Mouse (Mus musculus): ENCODE data around the gene Fam131a.
A peak's percentile ranks its signal among the peaks of the same experiment; 100 is the strongest.

The Fam131a gene

DNA sequence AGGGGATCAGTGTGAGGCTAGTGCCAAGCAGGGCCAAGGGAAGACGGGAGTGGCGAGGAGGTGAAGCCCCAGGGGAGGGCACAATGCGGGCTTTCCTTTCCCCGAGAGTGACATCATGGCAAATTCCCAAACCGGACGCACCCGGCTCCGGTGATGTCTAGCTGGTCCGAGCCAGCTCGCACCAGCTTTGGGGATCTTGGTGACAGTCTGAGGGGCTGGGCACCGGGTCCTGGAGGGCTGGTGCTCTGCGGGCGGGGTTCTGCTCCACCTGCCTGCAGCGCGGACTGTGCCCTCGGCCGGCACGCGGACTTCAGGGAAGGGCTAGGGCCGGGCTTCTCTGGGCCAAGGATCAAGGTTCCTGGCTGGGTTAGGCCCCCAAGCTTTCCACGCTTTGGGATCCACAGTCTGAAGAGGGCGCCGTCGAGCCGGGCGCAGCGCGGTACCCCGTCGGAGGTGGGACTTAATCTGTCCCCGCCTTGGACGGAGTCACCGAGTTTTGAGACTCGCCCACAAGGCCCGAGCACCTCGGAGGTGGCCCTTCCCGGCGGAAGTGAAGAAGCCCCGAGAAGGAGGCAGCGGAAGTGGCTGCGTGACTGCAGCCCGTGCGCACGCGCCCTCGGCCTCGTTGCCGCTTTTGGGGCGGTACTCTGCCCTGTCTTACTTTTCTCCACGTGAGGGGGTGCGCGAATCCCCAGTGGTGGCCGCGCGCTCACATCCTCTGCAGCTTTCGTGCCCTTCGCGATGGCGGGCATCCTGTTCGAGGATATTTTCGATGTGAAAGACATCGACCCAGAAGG is 24.3 kb downstream of the Fam131a start, which contains the start of the genes Polr2h and Clcn2:
Polr2h (plus strand) TSS at position 485 of the 797 bp plus-strand sequence.
Clcn2 (minus strand) TSS at position 566 of the 797 bp plus-strand sequence.
- DNase-seq: peak; percentile 100

DNA sequence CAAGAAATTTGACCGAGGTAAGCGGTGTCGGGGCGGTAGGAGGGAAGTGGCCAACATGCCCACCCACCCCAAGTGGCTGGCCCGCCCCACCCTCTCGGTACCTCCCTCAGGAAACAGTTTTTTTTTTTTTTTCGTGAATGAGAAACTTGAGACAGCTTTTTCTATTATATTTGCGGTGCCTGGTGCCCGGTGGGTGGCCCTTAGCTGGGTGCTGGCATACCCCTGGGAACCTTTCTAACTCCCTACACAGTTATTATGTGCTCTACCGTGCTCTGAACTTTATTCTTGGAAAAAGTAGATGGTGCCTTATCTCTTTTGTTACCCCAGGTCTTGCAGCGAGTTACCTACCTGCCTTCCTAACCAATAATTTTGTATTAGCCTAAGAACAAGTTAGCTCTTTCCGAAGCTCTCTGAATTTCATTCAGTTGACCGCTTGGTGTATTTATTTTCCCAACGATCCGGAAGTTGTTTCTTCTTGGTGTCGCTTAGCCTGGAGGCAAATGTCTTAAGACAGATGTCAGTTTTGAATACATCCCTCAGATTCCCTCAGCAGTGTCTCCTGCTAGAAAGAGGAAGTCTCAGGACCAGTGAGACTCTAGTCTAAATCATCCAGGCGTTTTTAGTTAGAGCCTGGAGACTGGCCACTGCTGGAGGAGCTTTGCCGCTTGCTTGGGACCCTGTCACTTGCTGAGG is 25.1 kb downstream of the Fam131a start:
- no peak for DNase-seq

DNA sequence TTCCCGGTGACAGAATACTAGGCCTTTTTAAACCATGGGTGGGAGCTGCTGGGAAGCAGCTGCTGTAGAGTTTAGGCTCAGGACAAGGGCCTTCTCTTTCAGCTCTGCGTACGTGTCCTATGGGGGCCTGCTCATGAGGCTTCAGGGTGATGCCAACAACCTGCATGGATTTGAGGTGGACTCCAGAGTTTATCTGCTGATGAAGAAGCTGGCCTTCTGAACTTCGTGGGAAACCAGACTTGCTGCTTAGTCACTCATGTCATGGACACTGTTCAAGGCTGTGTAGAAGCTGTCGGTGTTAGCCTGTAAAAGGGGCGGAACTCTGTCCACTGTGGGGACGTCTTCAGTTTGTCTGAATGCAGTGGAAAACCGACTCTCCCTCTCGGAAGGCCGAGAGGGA is 28.8 kb downstream of the Fam131a start:
- DNase-seq: peak; percentile 87

DNA sequence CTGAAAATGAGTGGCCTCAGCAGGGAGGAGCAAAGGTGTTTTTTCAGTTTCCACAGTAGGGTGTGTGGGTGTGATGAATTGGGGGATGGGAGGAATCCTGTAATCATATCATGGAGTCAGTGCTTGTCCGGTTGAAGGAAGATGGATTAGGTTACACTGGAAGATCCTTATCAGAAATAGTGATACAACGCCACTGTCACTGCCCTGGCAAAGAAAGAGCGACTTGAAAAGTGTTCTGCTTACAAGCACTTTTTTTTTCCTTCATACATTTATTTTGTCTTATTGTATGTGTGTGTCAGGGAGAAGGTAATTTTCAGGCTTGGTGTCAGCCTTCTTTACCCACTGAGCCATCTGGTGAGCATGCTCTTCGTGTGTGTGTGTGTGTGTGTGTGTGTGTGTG is 29.7 kb downstream of the Fam131a start:
- DNase-seq: no peak

DNA sequence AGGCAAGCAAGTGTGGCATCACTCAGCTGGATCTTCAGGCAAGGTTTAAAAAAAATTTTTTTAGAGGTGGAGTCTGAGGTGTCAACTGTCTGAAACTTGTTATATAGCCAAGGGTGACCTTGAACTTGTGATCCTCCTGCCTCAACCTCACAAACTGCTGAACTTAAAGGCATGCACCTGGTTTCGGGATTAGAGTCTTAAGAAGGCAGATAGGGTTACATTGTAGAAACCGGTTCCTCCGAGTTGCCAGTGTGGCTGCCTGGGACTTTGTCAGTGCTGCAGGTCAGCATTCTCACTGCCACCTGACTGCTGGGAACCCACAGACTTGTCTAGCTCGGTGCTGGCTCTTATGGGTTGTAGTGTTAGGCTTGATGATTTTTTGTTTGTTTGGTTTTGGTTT is 30.2 kb downstream of the Fam131a start:
- DNase-seq: no peak

DNA sequence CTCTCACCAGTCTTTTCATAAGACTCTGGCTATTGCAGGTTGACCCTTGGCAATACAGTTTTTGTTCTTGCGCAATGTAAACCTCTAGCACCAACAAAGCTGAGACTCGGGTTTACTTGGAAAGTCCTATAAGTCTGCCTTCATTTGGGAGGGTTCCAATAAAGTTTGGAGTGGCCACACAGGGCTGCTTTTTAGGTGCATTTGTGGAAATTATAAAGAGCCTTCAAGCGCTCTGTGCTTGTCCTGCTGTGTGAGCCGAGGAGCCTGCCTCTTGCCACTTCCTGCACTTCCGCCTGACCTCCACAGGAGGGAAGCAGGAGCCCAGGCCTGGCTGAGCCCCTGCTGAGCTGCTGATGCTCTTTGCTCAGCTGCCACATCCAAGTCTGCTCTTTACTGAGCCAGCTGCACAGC is 31.3 kb downstream of the Fam131a start:
- DNase-seq: peak; percentile 95

DNA sequence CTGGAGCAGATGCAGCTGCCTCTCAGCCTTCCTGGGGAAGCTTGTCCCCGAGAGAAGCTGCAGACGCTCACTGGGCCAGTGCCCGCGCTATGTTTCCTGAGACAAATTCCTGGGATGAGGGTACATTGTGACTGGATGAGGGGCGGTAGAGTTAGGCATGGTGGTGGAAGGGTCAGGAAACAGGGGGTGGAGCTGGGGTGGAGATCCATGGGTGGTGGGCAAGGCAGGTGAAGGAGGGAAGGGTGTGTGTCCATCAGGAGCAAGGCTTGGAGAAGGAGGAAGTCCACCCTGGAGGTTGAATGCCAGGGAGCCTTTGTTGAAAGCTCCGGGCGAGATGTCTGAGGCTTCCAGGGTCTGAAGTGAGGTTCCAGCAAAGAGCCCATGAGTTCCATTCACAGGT is 32.3 kb downstream of the Fam131a start:
- peak; percentile 90 for DNase-seq

DNA sequence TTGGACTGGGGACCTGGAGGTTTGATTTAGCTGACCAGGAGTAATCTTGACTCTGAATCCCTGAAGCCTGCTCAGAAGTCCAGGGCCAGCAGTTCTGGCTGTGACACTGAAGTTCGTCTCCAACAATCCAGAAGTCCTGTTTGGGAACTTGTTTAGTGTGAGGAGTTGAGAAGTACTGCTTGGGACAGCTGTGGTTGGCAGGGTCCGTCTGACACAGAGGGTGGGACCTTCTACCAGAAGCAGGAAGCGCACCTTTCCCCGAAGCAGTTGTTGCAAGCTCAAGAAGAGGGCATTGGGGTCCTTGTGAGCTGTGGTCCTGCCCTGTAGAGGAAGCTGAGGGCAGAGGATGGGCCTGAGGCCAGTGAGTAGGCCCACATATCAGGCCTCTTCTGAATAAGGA is 32.7 kb downstream of the Fam131a start:
- DNase-seq: peak; percentile 91

DNA sequence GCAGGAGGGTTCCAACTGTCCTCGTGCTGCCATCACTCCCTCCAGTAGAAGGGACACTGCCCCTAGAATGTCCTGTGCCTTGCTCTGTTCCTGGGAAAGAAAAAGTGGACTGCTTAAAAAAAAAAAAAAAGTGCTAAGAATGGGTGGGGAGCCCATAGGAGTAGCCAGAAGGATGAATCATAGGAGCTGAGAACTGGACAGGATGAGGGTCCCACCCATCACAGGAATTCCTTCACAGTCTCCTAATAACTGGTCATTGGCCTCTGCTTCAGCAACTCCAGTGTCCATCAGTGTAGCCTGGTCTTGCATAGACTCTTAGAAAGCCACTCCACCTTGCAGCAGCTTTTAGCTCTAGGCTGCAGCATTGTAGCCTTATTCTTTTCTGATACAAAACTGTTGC is 33.3 kb downstream of the Fam131a start:
- DNase-seq: peak; percentile 97

DNA sequence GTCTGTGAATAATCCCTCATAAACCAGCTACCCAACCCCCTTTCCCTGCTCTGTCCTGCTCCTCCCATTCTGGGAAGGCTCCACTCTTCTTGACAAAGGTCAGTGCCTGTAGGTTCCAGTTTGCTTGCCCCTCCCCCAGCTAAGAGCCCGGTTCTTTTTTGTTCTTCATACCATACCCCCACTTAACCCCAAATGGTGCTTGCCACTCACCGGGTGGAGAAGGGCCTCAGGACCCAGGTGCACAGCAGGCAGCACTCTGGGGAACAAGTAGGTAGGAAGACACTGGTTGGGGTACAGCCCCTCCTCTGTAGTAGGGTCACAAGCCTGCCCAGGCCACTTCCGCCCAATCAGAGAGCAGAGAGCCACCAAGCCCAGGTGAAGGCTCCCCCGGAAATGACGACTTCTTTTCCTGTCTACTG is 37.3 kb downstream of the Fam131a start:
- DNase-seq: peak; percentile 90

DNA sequence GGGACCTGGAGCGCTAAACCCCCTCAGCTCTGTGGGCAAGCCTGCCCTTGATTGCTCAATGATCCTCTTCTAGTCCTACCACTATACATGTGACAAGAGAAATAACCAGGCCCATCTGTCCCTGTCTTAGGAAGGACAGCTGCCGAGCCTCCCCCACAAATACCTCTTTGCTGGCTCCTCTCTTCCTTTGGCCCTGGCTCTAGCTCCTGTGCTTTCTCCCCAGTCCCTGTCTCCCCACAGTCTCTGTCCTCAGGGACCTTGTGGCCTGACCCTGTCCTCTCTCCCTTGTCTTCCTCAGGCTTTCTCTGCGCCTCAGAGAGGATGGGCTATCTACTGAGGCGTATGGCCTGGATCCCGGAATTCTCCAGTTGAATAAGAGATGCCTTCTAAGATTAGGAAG is 38.6 kb downstream of the Fam131a start:
- DNase-seq: no peak

DNA sequence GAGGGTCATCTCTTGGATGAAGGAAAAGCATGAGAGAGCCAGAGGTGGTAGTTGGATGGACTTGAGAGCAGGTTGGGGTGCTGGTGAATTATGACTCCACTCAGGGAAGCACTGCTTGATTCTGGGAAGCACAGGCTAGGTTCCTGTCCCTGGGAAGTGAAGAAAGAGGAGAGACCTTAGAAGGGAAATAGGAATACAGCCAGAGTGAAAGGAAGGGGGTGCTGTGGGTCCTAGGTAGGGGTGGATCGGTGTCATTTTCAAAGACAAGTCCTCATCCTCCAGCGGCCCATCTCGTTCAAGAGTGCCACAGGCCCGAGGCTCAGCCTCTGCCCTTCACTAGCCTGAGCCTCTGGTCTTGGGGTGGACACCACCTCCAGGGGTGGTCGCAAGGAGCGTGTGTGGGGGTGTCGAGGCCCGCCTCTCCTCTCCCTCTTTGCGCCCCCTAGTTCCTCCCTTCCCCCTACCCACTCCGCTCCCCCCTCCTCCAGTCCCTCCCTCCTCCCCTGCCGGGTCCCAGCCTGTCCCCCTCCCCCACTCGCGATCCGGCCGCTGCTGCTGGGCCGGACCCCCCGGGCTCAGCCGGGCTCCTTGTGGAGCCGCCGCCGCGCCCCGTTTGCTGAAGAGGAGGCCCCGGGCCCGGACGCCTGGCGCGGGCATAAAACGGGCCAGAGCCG is 39.3 kb downstream of the Fam131a start:
- DNase-seq: no peak

DNA sequence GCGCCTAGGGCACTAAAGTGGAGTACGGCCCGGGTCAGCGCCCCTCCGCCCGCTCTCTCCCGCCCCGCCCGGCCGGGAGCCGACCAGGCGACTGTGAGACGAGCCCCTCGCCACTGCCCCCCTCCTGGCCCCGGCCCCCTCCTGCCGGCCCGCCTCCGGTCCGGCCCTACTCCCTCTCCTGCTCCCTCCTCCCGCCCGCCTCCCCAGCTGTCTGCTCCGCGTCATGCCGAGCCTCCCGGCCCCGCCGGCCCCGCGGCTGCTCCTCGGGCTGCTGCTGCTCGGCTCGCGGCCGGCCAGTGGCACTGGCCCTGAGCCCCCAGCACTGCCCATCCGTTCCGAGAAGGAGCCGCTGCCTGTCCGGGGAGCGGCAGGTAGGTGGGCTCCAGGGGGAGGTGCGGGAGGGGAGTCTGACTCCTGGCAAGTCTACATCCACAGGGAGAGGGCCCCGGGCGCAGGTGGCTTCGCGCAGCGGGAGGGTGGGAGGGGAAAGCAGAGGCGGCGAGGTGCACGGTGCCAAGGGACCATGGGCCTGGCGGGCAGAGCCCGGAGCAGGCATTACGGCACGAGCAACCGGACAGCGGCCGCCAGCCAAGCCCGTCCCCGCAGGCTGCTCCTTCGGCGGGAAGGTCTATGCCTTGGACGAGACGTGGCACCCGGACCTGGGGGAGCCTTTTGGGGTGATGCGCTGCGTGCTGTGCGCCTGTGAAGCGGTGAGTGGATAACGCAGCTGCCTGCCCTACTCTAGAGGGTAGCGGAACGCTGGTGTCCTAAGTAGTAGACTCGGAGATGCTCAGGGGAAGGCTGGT is 40.1 kb downstream of the Fam131a start, which contains the start of gene Chrd:
Chrd (plus strand) TSS at position 203 of the 806 bp plus-strand sequence.
- peak; percentile 98 for DNase-seq

DNA sequence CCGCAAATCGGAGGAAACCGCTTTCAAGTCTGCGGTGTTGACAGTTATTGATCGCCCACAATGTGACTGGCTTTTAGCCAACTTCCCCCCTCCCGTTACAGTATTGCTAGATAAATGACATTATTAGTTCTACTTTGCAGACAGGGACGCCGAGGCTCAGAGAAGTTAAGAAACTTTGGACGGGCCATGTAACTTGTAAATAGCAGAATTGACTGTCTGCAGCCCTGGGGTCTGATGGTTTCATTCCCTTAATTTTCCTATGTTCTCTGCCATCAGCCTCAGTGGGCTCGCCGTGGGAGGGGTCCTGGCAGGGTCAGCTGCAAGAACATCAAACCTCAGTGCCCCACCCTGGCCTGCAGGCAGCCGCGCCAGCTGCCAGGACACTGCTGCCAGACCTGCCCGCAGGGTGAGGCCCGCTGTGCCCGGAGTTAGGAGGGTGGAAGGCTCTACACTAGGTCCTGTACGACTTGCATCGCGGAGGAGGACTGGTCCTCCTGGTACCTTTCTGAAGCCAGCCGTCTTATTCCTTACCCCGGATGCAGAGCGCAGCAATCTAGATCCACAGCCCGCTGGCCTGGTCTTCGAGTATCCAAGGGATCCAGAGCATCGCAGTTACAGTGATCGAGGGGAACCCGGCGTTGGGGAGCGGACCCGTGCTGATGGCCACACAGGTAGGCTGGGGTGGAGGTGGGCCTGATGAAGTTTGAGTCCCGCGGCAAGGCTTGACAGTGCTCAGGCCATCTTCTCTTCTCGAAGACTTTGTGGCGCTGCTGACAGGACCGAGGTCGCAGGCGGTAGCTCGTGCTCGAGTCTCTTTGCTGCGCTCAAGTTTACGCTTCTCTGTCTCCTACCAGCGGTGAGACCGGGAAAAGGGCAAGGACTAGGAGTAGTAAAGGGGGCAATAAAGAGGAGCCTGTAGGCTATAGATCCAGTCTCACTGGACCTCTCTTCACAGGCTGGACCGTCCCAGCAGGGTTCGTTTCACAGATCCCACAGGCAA is 41.0 kb downstream of the Fam131a start, which contains the start of gene Thpo:
Thpo (minus strand) TSS at position 781 of the 1,000 bp plus-strand sequence.
- DNase-seq: peak; percentile 91

DNA sequence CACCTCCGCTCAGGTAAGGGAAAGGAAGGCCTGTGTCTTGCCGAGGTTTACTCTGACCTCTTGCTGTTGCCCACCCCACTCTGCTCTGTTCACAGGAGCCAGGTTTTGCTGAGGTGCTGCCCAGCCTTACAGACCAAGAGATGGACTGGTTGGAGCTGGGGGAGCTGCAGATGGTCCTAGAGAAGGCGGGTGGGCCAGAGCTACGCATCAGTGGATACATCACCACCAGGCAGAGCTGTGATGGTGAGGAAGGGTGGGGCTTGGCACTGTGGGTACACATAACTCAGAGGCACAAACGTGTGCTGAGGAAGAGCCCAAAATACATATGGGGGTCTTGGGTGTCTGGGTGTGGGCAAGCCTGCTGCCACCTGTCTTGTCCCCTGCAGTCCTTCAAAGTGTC is 42.6 kb downstream of the Fam131a start:
- DNase-seq: no peak

DNA sequence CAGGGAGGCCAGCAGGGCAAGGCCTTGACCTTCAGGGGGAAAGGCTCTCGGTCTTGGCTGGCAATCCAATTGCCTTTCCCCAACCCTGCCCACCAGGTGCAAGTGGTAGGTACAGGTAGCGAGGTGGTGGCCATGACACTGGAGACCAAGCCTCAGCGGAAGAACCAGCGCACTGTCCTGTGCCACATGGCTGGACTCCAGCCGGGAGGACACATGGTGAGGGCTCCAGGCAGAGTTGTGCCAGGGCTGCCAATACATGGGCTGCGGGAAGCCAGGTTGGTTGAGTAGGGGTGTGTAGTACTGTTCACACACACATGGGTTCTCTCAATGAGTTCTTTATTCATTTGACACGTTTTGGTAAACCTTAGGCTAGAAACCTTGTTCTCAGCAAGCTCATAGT is 43.1 kb downstream of the Fam131a start:
- DNase-seq: no peak

DNA sequence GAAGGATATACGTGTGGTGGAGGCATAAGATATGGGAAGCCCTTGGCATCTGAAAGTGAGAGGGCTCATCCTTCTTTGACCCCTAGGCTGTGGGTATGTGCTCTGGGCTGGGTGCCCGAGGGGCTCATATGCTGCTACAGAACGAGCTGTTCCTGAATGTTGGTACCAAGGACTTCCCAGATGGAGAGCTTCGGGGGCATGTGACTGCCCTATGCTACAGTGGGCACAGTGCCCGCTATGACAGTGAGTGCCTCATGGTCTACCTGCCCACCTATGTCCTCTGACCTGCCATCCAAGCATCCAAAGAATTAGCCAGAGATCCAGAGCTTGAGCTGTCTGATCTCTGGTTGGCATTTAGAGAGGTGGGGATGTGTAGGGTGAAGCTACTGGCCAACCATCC is 43.8 kb downstream of the Fam131a start:
- no peak for DNase-seq

DNA sequence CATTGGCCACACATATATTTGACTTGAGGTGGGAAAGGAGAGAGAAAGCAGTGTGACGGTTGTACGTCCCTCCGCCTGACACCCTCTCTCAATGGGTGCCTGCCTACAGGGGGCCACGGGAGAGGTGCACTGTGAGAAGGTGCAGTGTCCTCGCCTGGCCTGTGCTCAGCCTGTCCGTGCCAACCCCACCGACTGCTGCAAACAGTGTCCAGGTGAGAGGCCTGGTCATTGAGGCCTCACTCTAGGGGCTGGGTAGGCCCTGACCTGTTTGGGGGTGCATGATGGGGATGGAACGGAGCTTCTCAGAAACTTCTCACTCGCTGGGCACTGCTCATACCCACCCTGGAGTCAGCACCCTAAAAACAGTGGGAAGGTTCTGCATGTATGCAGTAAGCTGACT is 46.8 kb downstream of the Fam131a start:
- peak; percentile 85 for DNase-seq

DNA sequence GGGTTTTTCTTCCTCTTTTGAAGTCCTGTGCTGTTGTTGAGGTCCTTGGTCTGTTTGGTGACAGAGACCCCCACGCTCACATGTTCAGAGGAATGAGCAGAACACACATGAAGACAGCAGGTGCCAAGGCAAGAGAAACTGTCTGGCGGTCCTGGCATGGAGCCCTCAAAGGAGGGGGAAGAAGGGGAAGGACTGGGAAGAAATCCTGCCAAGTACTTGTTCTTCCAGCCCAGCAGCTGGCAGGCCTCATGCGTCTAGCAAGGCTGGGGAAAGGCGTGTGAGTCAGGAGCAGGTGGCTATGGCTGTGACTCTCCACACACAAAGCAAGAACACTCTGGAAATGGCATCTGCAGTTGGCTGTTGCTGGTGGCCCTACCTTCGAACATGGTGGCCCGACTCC is 53.6 kb downstream of the Fam131a start:
- DNase-seq: peak; percentile 99

DNA sequence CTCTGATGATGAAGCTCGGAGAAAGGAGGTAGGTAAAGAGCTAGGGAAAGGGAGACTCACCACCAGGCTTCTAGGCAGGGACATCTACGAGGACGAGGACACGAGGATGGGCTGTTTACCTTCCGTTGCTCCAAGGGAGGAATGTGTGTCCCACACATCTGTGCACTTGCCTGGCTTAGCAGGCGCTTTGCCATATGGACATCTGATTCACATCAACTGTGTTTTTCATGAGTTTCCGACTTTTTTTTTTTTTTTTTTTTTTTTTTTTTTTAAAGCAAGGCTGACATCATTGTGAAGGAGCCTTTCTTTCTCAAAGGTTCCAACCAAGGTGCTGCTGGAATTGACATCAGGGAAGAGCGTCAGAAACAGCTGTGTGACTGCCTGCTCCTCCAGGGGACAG is 57.5 kb downstream of the Fam131a start:
- peak; percentile 83 for DNase-seq
